Mouse (Mus musculus): Measurements from ENCODE around the gene Ankrd36.
"Not testable (repeated sequence)": the region's sequence is repeated elsewhere in the genome, so short reads cannot be mapped to it uniquely, and the experiment has no call there.

The Ankrd36 gene

DNA sequence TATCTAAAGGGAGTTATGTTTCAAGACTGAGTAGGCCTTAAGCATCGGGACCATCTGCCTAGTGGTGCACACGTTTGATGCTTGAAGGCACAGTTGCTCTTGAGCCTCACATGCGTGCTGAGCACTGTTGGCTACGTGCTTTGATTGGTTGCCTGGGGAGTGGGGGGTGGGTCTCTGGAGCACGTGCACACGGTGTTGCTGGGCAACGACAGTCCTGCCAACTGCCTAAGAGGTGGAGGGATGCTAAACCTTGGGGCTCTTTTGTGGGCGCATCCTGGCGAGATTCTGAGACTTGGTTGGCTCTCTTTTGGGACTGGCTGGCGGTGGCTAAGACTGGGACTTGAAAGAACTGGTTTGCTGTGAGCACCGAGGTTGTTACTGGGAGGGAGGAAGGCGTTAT lies at the start of gene Ankrd36:
Gene Ankrd36 (plus strand): TSS at position 211 of the 400 bp plus-strand sequence.
- DNase-seq, result no peak

DNA sequence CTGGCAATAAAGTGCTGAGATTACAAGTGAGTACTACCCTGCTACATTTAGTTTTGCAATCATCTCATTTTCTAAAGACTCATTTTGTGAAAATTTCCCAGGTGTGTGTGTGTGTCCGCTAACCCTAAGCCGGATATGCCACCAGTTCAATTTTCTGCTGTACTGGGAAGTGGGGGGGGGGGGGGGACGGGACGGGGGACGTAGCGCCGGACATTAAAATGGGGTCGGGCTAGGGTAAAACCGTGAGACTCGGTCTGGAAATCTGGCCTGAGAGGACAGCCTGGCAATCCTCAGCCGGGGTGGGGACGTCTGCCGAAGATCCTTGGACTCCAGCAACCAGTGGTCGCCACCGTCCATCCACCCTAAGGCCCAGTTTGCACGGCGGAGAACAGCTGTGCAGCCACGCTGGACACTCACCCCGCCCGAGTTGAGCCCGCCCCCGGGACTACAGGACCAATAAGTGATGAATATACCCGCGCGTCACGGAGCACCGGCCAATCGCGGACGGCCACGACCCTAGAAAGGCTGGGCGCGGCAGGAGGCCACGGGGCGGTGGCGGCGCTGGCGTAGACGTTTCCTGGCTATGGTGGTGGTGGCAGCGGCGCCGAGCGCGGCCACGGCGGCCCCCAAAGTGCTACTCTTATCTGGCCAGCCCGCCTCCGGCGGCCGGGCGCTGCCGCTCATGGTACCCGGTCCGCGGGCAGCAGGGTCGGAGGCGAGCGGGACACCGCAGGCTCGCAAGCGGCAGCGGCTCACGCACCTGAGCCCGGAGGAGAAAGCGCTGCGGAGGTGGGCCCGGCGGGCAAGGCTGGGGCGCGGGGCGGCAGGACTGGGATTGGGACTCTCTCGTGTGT lies 48.8 kb upstream of the Ankrd36 start, which contains the start of gene Xbp1:
Gene Xbp1 (plus strand): TSS at position 248 of the 854 bp plus-strand sequence.
- peak; percentile 98 for DNase-seq

DNA sequence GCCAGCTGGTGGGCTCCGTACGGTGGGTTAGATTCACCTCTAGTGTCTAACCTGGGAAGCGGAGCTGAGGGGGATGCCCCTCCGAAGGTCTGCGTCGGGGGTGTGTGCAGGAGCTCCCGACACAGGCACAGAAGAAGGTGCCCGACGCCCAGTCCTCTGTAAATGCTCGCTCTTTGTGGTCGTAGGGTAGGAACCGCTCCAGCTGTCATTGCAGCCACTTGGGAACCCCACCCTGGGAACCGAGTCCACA lies 48.3 kb upstream of the Ankrd36 start:
- DNase-seq, result no peak

DNA sequence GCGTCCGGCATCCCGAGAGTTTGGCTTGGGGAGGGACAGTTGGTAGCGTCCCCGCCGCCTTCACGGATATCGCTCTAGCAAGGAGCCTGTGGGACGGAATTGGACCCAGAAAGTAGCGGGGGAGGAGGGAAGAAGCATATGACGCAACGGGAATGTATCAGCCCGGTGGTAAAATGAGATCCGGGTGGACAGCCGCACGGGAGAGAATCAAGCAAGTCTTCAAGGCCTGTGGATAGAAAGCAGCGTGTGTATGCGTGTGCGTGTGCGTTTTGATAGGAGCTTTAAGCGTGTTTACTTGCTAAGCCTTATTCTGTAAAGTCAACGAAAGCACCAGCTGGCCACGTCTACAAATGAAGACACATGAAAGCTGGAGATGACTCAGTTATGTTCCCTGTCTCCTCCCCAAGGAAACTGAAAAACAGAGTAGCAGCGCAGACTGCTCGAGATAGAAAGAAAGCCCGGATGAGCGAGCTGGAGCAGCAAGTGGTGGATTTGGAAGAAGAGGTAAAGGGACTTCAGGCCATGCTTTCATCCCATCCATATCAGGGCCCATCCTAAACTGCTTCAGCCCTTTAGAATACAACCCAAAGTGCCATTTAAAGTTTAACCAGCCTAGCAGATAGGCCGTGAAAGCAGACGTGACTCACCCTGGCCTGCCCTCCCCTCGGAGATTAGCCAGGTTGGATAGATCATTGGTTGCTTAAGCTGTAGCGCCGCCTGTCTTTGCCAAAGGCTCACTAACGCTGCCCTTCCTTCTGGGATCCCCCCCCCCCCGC lies 47.8 kb upstream of the Ankrd36 start:
- peak; percentile 76 for DNase-seq

DNA sequence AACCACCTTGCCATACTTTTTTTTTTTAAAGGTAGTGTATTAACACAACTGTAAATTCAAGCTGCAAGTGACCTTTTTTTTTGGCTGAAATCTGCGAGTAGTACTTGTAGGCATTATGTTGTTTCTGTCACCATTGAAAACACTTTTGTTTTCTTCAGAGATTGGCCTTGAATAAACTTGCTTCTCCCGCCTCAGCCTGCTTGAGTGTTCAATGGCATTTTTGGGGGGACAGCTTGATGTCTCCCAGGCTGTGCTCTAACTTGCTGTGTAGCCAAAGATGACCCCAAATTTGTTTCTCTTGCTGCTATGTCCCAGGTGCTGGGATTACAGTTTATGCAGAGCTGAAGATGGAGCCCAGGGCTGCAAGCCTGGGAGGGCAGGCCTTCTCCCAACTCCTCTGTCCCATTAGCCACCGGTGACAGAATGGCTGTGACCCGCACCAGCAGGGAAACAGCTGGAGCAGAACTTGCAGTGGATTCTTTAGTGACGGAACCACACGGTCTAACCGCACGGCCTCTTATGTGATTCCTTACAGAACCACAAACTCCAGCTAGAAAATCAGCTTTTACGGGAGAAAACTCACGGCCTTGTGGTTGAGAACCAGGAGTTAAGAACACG lies 46.6 kb upstream of the Ankrd36 start:
- DNase-seq, result no peak

DNA sequence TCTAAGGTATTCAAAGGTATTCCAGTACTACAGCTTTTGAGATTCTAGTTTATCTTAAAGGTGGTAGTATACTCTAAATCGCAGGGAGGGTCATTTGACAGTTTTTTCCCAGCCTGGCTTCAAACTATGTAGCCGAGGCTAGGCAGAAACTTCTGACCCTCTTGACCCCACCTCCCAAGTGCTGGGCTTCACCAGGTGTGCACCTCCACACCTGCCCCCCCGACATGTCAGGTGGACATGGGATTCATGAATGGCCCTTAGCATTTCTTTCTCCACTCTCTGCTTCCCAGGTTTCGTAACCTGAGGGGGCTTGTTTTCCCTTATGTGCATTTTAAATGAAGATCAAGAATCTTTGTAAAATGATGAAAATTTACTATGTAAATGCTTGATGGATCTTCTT lies 44.1 kb upstream of the Ankrd36 start:
- no peak for DNase-seq

DNA sequence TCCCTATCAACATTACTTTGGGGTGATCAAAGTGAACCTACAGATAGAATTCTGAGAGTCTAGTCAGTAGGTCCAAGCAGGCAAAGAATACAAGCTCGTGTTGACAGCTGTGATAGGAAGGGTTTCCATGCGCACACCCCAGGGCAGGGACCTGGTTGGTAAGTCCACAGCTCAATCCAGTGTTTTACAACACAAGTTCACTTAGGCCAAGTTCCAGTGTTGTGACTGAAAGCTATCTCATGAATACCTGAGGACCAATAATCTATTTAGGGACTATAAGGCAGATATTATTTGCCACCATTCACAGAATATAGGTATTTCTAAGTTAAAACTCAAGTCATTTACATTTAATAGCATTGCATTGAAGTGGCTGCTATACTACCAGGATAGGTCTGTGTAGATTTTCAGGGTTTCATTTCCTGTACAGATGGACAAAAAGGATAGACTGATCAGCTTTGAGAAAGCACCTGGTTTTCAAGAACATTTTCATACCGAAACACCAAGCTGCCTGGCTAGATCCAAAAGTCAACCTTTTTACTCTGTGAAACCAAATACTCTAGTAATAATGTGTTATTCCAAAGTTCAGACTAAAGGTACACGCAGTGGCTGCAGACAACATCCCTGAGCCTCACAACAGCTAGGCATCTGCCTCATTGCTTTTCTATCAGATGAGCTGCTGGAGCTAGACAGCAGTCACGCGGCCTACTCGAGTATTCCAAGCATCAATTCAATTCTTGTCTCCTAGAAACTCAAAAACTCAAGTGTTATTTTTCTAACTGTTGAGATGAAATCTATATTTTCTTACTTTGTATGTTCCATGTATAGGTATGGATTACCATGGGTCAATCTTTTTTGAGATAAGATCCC lies 42.7 kb upstream of the Ankrd36 start:
- DNase-seq, result no peak

DNA sequence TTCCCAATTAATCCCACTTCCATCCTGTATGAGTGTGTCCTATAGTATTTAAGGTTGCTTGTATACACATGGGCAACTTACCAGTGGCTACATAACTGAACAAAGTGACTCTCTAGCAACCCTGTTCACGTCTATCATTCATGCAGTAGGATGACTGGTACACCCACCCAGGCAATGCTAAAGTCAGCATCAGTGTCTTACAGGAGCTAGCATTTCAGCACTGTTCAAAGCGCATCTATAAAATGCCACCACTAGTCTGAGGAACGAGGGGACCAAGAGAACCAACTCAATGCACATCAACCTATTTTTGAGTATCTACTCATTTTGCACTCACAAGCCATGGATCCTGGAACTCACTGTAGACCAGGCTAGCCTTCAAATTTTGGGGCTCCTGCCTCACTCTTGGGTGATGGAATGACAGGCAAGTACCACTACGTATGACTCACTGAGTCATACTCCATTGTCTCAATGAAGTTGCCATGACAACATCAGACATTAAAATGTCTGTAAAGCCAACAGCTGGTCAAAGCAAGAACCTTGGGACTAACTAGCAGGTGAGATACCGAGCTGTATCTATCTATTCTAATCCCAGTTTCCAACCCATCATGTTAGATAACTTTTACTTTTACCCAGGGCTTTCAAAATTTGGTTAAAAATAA lies 41.5 kb upstream of the Ankrd36 start:
- no peak for DNase-seq

DNA sequence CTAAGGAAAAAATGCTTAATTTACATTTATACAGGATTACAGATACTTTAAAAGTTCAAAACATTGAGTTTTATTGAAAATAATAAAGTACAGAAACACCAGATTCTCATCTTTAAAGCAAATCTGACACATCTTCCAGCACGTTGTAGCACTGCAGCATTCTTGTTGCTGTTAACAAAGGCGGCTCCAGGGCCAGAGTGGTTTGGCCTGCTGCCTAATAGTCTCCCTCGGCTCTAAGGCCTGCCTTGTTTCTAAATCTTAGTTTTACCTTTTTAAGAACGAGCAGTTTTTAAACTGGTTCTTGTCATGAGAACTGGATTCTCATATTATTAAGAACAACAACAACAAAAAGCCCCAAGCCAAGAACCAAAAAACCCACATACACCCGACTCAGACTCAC lies 40.6 kb upstream of the Ankrd36 start:
- DNase-seq, result no peak

DNA sequence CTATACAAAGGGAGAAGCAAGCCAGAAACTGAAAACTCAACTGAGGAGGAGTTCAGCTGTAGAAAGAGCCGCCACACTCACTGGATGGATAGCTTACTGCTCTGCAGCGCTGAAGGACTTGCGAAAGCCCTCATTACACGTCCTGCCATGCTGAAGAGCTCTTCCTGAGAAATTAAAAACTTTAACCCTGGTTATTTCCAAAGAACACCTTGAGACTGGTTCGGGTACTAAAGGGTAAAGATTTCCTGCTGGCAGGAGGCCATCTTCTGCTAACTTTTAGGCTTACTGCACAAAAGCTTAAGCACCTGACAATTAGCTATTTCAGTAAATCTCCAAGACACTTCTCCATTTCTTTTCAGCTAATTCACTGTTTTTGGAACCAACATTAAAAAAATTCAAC lies 39.3 kb upstream of the Ankrd36 start:
- no peak for DNase-seq

DNA sequence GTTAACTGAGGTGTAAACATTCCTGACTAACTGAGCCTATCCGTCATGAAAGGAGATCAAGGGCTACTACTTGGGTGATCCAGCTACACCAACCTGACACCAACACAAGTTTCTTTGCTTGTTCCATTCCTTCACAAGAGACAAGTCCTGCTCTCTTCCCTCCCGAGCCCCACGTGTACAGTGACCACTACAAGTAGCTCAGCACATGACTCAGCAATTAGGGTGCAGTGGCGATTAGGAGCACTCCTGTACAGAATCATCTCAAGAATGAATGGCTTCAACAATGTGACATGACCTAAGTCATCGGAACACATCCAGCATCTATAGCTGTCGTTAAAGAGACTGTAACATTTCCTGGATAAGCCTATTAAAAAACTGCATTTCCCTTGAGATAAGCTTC lies 38.8 kb upstream of the Ankrd36 start:
- DNase-seq, result no peak

DNA sequence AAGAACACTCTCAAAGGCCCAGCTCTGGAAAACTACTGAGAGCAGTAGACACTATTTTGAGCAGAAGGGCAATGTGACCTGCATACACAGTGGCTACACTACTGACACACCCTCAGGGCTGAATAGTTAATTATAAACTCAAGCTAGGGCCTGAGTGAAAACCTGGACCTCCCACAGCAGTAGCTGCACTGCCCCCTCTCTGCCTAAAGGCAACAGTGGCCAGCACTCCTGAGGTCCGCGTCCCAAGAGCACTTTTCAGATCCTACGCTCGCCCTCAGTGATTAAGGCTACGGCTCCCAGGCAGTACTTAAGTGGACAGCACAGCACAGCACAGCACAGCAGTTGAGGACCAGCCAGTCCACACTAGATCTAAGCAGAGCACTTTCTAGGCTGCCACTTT lies 36.4 kb upstream of the Ankrd36 start:
- DNase-seq, result no peak

DNA sequence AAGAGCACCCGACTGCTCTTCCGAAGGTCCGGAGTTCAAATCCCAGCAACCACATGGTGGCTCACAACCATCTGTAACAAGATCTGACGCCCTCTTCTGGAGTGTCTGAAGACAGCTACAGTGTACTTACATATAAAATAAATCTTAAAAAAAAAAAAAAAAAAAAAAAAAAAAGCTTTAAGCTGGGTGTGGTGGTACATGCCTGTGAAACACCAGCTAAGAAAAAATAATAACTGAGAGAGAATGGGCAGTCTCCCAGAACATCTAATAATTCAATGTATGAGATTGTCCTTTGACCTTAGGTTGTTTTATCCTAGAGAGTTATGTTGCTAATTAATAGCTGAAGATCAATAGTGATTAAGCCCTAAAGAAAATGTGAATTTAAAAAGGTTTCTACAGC lies 32.0 kb upstream of the Ankrd36 start:
- not testable (repeated sequence) for DNase-seq

DNA sequence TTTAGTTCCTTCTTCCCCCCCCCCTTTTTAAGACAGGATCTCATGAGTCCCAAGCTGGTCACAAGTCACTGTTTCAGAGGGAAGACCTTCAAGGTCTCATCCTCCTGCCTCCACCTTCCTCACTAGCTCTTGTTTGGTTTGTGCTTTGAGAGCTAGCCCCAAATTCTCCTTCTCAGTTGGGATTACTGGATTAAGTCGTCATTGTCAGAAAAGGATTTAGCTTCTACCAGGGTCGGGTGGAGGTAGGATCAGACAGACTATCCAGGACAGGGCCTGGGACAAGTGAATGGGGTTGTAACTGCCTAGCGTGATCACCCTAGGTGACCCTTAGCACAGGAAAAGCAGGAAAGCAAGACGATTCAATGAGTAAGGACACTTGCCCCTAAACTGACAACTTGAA lies 29.2 kb upstream of the Ankrd36 start:
- no peak for DNase-seq

DNA sequence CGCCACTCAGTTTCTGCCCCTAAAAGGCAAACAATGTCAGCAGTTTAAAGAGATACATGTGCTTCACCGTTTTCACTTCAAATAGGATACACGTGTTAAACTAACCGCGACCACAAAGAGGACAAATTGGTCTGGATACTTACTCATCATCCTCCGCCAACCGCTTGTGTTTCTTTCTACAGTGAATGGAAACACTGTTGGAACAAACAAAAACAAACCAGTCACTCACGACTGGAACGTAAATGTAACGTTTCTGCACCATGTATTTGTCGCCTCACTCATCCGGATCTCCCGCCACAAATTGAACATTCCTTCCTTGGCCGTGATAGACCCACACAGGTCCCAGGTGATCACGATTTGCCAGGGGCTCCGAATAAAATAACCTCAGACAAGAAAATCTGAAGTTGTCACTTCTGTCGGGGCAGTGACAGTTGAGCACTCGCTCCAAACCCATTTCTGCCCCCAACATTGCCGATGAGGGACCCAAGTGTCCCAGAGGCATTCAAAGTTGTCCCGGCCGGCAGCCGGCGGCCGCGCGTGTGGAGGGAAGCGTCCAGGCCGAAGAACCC lies 28.2 kb upstream of the Ankrd36 start:
- no peak for DNase-seq

DNA sequence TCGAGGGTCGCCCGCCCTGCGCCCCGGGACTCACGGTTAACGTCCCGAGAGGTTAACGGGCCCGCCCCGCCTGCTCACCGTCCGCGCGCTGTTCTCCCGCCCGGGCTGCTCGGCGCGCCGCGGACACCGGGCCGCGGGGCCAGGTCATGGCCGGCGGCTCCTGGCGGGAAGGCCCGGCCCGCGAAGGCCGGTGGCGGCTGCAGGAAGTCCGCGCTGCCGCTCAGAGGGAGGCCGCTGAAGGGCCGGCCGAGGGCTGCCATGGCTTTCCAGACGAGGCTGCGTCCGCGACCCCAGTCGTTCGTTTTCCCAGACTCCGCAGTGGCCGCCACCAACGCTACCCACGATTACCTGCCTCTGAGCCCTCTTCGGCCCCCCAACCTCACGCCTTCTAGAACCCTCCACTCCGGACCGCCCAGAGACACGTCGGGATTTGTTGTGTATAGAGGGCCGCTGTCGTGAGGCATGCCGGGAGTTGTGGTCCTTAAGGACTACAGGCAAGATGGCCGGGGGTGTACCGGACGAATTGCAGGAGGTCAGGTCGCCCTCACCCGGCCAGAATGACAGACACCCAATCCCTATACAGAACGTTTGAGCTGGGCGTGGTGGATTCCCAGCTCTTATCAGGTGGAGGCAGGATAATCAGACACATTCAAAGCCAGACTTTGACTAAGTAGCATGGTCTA lies 27.5 kb upstream of the Ankrd36 start, which contains the start of gene Ccdc117:
Gene Ccdc117 (minus strand): TSS at position 389 of the 683 bp plus-strand sequence.
- DNase-seq, result peak; percentile 94

DNA sequence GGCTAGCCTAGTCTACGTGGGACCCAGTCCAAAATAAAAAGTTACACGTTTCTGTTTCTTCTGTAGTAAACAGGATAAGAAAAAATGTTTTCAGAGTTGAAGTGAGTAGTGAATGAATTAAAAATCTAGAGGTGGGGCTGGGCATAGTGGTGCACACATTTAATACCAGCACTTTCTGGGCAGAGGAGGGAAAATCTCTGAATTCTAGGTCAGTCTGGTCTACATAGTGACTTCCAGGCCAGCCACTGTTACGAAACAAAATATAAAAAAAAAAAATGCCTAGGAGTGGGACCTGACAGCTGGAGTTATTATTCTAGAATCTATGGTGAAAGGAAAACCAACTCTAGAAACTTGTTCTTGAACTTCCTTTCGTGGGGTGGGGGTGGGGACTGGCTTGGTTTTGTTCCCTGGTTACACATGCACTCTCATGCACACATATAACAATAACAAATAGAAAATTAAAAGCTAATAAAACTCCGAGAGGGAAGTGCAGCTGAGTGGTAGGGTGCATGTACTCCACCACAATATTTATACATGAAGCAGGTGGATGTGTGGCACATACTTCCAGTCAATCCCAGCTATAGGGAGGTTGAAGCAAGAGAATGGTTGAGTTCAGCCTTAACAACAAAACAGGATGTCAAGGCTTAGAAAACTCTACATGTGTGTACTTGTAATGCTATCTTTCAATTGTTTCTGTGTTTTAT lies 26.9 kb upstream of the Ankrd36 start:
- no peak for DNase-seq

DNA sequence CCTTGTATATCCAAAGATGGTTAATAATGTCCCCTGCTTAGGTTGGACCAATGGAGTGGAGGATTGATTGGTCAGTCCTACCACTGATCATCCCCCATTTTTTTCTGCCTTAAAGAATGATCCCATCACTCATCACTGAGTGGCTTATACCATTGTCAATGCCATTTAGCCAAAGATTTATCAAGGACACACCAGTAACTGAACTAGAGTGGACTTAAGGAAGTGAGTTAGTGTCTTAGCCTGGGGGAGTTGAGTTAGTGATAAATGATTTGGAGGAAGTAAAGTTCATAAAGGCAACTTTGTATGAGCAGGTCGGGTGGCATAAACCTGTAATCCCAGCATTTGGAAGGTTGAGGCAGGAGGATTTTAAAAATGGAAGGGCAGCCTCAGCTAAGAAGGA lies 26.2 kb upstream of the Ankrd36 start:
- no peak for DNase-seq

DNA sequence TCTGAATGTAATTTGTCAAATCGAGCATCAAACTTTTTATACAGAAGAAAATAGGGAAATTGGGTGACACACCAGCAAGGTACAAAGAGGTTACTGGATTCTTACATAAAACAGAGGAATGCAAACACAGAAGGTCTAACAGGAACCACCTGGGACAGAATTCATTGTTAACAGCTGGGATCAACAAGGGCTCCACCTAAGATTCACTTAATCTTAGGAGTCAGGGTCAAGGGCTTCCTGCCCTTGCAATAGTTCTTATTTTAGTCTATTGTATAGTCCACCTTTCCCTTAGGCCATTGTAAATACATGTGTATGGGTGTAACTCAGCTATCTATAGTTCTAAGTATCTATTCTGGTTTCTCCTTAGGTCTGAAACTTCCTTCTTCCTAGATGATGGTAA lies 24.8 kb upstream of the Ankrd36 start:
- DNase-seq, result not testable (repeated sequence)

DNA sequence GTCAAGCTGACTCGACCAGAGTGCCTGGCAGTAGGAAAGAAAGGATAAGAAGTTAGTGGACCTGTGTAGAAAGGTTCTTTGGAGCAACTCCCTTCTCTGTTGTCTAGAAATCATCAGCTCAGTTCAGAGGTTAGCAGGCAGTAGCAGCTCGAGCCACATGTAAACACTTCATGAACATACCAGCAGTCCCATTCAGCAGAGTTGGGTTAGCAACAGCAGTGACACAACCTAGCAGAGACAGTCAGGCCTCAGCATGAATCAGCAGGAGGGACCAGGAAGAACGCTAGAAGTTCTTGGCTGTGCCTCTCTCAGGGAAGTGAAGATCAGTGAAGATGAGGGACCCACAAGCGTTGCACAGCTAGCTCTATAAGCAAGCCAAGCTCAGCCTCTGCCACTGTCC lies 24.0 kb upstream of the Ankrd36 start:
- no peak for DNase-seq

DNA sequence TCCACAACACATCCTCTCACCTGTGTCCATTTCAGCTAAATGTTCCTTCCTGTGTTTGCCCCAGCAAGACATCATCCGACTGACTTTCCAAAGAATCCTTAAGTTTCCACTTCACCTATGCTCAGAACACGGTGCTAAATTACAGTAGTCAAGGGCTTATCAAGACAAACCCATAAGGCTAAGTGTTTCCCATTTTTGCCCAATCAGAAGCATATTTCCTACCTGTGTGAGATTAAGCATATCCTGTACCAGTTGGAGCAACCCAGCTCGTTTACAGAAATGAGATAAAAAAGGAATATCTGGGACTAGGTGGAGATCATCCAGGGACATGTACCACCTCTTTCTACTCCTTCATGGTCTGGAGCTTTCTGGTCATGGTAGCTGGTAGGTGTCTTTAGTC lies 22.8 kb upstream of the Ankrd36 start:
- no peak for DNase-seq
